Mouse (Mus musculus): ENCODE data around the gene Otud7b. TPM values are rescaled to one million over a fixed set of nuclear protein-coding genes. Genes with fewer than 3 reads are reported as not detected.

Otud7b gene
- polyA plus RNA-seq, 1 experiment, result 12.5 TPM

DNA sequence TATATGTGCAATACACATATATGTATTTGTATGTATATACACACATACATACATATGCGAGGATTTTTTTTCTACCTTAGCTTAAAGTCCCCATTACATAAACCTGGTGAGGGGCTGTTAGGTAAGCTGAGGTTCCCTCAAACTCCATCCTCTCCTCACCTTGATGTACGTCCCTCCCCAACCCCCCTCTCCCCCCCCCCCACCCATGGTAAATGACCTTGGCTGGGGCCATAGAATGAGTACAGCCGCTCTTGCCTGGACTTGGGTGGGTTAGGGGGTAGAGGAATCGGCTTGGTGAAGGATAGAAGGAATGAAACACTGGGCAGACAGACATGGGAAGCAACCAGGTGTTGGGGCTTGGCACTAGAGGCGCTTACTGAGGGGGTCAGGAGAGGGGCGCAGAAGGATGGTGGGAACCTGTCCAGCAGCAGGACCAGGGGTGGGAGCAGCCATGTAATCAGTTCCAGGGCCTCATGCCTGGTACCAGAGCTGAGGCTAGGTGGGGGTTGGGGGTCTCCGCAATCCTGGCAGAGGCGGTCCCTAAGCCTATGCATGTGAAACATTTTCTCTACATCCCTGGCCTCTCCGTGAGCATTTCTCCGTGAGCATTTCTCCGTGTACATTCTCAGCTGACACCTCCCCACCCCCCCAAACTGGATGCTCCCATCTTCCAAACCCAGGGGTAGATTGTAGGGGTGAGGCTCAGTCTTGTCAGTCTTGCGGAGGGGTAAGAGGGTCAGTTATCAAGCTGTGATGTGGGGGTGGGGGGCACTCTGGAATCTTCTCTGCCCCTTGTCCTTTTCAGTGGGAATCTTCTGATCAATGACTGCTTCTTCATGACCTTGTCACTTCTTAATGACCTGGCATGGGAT, 77.4 kb downstream of the Otud7b start:
- Histone ChIP-seq H3K79me3 (ENCODE audit: low read depth) (no peaks in the 10 kb centered on the region), H3K36me3 (ENCODE audit: control insufficient read depth, insufficient read depth) (peaks cover 16% of the 10 kb centered on the region), H3K79me2 (ENCODE audit: control insufficient read depth, insufficient read depth) (no peaks in the 10 kb centered on the region), H3K27me3 (ENCODE audit: control insufficient read depth, insufficient read depth, insufficient read length) (no peaks in the 10 kb centered on the region), H3K4me3 (ENCODE audit: insufficient read depth, poor library complexity, severe bottlenecking) (no peak overlapping the region), H3ac (ENCODE audit: control insufficient read depth, insufficient read length, low read depth) (no peak overlapping the region)
- no peak for TF ChIP-seq CTCF (IDR thresholded peaks at IDR 0.05; ENCODE audit: control insufficient read depth, insufficient read depth, insufficient read length)
- TF ChIP-seq MAX (IDR thresholded peaks at IDR 0.05), result no peak
- no peak for TF ChIP-seq MYOG (IDR thresholded peaks at IDR 0.05; ENCODE audit: control insufficient read depth, extremely low read depth, insufficient read length)

DNA sequence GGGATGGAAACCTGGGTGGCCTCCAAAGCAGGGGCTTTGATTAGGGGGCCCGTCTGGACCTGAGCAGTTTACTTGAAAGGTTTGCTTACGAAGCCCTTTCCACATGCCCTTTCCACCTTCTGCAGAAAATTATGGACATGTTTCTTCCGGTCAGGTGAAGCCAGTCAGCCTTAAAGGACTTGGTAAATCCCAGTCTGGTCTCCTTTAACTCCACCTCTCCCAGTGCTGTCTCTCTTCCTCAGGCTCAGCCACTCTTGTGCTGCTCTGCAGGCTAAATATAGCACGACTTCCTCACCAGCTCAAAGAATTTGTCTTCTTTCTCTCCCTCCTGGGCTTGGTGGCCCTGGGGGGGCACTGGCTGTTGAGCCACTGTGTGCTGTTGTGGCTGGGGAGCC, 78.1 kb downstream of the Otud7b start:
- H3K79me2 ChIP-seq (ENCODE audit: control insufficient read depth, insufficient read depth), result no peaks in the 10 kb centered on the region
- TF ChIP-seq CTCF (IDR thresholded peaks at IDR 0.05; ENCODE audit: control insufficient read depth, insufficient read depth, insufficient read length) (no peak), MYOD1 (IDR thresholded peaks at IDR 0.05; ENCODE audit: control insufficient read depth, insufficient read length, low read depth) (no peak), MYOG (IDR thresholded peaks at IDR 0.05; ENCODE audit: control insufficient read depth, extremely low read depth, insufficient read length) (no peak), MAX (IDR thresholded peaks at IDR 0.05) (no peak), USF1 (IDR thresholded peaks at IDR 0.05; ENCODE audit: low read depth) (no peak), FOSL1 (IDR thresholded peaks at IDR 0.05; ENCODE audit: insufficient read depth, low read length, poor library complexity, severe bottlenecking) (no peak), CEBPB (IDR thresholded peaks at IDR 0.05; ENCODE audit: low read depth) (no peak)
- H3K79me3 ChIP-seq (ENCODE audit: low read depth), result no peaks in the 10 kb centered on the region
- H3K36me3 ChIP-seq (ENCODE audit: control insufficient read depth, insufficient read depth), result peaks cover 12% of the 10 kb centered on the region
- no peaks in the 10 kb centered on the region for H3K27me3 ChIP-seq (ENCODE audit: control insufficient read depth, insufficient read depth, insufficient read length)
- H3ac ChIP-seq (ENCODE audit: control insufficient read depth, insufficient read length, low read depth), result no peak overlapping the region
- H3K4me3 ChIP-seq (ENCODE audit: insufficient read depth, poor library complexity, severe bottlenecking), result no peak overlapping the region

GRCm38 (mm10) chr3:96192977-96193376, 88.7 kb downstream of the Otud7b start:
- no peaks in the 10 kb centered on the region for H3K27me3 ChIP-seq (ENCODE audit: control insufficient read depth, insufficient read depth, insufficient read length)
- no peaks in the 10 kb centered on the region for H3K36me3 ChIP-seq (ENCODE audit: control insufficient read depth, insufficient read depth)
- no peak overlapping the region for H3ac ChIP-seq (ENCODE audit: control insufficient read depth, insufficient read length, low read depth)
- H3K79me3 ChIP-seq (ENCODE audit: low read depth), result no peaks in the 10 kb centered on the region
- no peak overlapping the region for H3K4me3 ChIP-seq (ENCODE audit: insufficient read depth, poor library complexity, severe bottlenecking)
- TF ChIP-seq MAX (IDR thresholded peaks at IDR 0.05) (no peak), CEBPB (IDR thresholded peaks at IDR 0.05; ENCODE audit: low read depth) (no peak), USF1 (IDR thresholded peaks at IDR 0.05; ENCODE audit: low read depth) (no peak), CTCF (IDR thresholded peaks at IDR 0.05; ENCODE audit: control insufficient read depth, insufficient read depth, insufficient read length) (no peak), MYOG (IDR thresholded peaks at IDR 0.05; ENCODE audit: control insufficient read depth, extremely low read depth, insufficient read length) (no peak), MYOD1 (IDR thresholded peaks at IDR 0.05; ENCODE audit: control insufficient read depth, insufficient read length, low read depth) (no peak), FOSL1 (IDR thresholded peaks at IDR 0.05; ENCODE audit: insufficient read depth, low read length, poor library complexity, severe bottlenecking) (no peak)
- H3K79me2 ChIP-seq (ENCODE audit: control insufficient read depth, insufficient read depth), result peaks cover 7% of the 10 kb centered on the region

DNA sequence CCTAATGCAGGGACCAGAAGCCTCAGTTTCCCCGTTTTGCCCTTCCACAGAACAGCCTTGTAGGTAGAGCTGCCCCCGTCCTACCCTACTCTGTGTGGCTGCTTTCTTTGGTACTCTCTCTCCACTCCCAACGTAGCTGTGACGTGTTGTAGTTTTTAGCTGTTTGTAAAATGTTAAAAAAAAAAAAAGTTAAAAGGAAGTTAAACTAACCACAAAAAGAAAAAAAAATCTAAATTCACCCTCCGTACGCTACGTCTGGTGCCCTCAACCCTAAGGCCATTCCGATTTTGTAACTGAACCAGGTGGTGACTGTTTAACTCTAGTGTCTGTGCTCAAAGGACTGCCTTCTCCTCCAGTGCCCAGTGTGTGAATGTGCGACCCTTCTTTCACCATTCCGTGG, 90.6 kb downstream of the Otud7b start:
- Histone ChIP-seq H3K79me2 (ENCODE audit: control insufficient read depth, insufficient read depth) (peaks cover 7% of the 10 kb centered on the region), H3K4me3 (ENCODE audit: insufficient read depth, poor library complexity, severe bottlenecking) (no peak overlapping the region), H3ac (ENCODE audit: control insufficient read depth, insufficient read length, low read depth) (no peak overlapping the region), H3K36me3 (ENCODE audit: control insufficient read depth, insufficient read depth) (no peaks in the 10 kb centered on the region), H3K79me3 (ENCODE audit: low read depth) (no peaks in the 10 kb centered on the region), H3K27me3 (ENCODE audit: control insufficient read depth, insufficient read depth, insufficient read length) (no peaks in the 10 kb centered on the region)
- no peak for TF ChIP-seq FOSL1 (IDR thresholded peaks at IDR 0.05; ENCODE audit: insufficient read depth, low read length, poor library complexity, severe bottlenecking)

DNA sequence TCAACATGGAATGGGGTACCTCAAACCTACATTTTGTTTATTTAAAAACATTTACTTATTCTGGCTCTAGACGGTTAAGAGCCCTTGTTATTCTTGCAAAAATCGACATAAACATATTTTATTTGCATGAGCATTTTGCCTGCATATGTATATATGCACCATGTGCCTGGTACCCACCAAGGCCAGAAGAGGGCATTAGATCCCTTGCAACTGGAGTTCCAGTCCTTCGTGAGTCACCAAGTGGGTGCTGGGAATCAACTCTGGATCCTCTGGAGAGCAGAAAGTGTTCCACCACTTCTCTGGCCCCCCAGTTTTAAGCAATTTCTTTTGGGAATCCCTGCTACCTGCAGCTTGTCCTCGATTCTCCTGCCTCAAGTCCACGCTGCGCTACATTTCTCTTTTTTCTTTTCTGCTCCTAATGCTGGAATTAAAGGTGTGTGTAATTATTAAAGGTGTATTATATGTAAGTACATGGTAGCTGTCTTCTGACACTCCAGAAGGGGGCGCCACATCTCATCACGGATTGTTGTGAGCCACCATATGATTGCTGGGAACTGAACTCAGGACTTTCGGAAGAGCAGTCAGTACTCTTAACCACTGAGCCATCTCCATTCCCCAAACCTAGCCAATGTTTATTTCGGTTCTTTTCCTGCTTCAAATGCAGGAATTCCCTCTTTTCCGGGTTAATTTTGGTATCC, 91.4 kb downstream of the Otud7b start:
- Histone ChIP-seq H3K27me3 (ENCODE audit: control insufficient read depth, insufficient read depth, insufficient read length) (no peaks in the 10 kb centered on the region), H3ac (ENCODE audit: control insufficient read depth, insufficient read length, low read depth) (no peak overlapping the region), H3K79me3 (ENCODE audit: low read depth) (no peaks in the 10 kb centered on the region), H3K36me3 (ENCODE audit: control insufficient read depth, insufficient read depth) (no peaks in the 10 kb centered on the region), H3K4me3 (ENCODE audit: insufficient read depth, poor library complexity, severe bottlenecking) (no peak overlapping the region), H3K79me2 (ENCODE audit: control insufficient read depth, insufficient read depth) (peaks cover 7% of the 10 kb centered on the region)
- TF ChIP-seq CTCF (IDR thresholded peaks at IDR 0.05; ENCODE audit: control insufficient read depth, insufficient read depth, insufficient read length) (no peak), FOSL1 (IDR thresholded peaks at IDR 0.05; ENCODE audit: insufficient read depth, low read length, poor library complexity, severe bottlenecking) (no peak), USF1 (IDR thresholded peaks at IDR 0.05; ENCODE audit: low read depth) (no peak), MYOD1 (IDR thresholded peaks at IDR 0.05; ENCODE audit: control insufficient read depth, insufficient read length, low read depth) (no peak)

Data from C2C12 (cell line).